Mouse (Mus musculus) T-helper 1 cell (primary cell): Measurements from ENCODE around the gene Ltbp1.

Experiments
- in situ Hi-C: fragments of 300-600 bp; cut with MboI, MseI; formaldehyde crosslinking; loops from one replicate; pipeline ENCODE4 v1.15.1; 2025; ENCODE audit warnings: high pct_unique_total_duplicates

Gene Ltbp1

DNA sequence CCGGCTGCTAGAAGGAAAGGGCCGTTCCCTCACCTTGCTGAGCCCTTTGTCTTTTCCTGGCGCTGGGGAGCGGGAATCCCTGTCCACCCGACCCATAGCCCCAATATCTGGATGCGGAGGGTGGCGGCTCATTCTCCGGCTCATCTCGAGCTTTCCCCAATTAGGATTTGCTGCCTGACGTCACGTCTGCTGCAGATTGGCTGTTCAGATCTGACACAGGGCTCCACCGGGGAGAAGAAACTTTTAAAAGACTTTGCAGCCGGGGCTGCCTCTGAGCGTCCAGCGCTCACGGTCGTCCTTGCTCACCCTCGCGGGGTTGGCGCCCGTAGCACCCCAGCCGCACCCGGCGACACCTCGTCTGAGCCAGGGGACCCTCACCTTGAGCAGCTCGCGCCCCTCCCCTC lies at the start of gene Ltbp1:
TSS of gene Ltbp1 (plus strand) at position 288 of the 404 bp plus-strand sequence.
- in situ Hi-C loops, result loop anchor here (10.0 kb wide), 1 partner anchor 200 kb away; no protein-coding TSS in a partner anchor

DNA sequence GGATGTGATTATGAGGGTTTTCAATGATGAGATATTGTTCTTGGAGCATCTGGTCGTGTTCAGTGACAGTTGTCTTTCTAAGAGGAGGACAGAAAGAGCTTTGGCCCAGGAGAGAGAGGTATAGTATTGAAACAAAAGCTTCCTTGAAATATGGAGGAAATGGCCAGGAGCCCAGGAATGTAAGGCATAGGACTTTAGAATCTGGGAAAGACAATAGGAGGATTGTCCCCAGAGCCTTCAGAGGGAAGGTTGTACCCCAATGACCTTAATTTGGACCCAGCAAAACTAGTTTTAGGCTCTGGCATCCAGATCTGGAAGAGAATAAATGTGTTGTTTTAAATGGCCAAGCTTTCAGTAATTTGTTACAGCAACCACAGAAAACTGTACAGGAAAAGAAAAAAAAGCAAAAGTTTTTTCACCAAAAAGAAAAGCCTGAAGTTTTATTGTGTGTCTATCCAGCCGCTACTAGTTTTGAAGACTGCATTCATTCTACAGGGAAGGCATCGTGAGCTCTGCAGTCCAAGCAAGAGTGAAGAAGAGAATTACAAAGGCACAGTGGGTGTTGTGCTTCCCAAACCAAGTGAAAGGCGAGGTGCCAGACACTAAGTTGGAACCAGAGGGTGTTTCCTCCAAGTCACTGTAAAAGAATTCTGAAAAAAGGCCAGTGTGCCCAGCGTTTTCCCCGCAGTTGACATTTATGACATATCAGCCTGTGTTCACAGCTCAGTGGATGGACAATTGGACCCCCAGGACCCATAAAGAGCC lies 45.7 kb upstream of the Ltbp1 start:
- in situ Hi-C loops, result no loop called here

DNA sequence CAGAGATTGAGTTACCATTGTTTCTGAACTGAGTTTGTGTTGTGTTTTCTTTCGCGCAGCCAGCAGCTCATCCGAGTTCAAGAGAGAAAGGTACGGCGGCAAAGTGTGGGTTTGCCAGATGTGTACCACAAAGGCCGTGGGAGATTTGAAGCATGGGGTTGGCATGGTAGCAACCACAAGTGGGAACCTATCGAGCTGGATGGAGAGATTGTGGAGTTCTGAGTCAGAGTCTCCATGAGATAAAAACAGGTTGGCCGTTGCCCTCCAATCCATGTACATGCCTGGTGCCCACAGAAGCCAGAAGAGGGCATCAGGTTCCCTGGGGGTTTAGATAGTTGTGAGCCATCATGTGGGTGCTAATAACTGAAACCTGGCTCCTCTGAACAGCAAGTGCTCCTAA lies 42.1 kb upstream of the Ltbp1 start:
- in situ Hi-C loops, result no loop called here

DNA sequence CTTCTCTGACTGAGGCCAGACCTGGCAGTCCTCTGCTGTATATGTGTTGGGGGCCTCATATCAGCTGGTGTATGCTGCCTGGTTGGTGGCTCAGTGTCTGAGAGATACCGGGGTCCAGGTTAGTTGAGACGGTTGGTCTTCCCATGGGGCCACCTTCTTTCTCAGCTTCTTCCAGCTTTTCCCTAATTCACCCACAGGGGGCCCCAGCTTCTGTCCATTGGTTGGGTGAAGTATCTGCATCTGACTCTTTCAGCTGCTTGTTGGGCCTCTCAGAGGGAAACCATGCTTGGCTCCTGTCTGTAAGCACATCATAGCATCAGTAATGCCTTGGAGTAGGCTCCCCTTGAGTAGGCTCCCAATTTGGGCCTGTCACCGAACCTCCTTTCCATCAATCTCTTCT lies 41.5 kb upstream of the Ltbp1 start:
- in situ Hi-C loops, result no loop called here

DNA sequence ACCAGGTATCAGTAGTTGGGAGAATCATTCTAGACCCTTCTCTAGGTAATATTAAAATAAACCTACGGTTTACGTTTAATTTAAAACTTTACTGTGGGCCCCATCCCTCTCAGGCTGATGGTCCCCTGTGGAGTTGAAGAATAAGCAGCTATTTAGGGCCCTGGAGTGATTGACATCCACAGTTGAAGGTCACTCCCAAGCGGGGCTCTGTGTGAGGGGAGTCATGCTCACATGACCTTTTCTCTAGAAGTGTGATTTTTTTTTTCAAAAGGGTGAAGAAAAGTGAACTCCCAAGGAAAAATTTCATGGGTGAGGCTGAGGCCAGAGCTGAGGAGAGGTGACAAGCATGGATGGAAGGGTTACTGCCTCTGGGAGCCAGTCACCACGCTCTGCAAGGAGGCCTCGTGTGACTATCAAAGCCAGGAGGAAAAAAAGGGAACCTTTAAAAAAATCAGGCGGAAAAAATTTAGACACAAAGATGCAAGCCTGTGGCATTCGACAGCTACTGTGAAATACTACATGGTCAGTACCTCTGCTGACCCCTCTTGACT lies 38.0 kb upstream of the Ltbp1 start:
- in situ Hi-C loops, result no loop called here

DNA sequence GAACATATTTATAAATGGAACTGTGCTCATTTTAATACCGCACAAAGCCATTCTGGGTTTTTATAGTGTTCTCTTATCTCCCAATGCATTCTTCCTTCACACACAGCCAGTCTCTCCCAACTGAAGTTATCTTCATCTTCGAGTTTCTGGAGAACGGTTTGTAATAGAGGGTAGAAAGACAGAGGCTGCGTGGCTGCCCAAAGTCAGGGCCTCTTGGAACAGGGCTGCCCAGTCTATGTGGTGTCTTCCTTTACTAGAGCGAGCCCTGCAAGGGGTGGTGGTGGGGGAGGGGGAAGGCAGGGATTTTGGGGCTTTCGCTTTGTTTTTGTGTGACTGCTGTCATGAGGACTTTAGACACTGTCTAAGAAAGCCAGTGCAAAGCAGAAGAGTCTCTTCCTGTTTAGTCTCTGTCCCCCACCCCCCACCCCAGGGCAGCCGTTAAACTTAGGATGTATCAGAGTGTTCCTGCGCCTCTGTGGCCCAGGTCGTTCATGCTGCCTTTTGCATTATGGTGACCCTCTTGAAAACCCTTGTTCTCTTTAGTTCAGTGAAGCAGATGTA lies 37.1 kb upstream of the Ltbp1 start:
- in situ Hi-C loops, result no loop called here

DNA sequence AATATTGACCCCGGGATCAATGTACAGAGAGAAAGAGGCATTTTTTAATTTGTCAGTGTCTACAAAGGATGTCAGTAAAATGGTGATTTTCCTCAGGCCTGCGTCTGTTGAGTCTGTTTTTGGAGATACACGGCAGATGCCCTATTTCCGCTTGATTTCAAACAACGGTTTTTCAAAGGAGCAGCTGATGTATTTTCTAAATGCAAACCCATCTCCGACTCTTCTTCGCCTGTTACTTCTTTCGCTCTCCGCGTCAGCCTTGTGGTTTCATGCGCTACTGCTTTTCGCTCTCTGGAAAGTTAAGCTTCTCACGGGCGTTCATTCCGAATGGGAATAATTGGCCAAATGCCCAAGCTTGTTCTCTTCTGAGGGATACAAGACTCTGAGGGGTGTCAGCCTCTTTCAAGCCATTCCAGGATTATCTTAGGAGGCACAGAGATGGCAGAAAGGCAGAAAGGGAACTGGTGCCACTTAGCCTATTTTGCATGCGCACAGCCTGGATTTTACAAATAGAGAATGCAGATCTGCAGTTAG lies 36.6 kb upstream of the Ltbp1 start:
- in situ Hi-C loops, result no loop called here

DNA sequence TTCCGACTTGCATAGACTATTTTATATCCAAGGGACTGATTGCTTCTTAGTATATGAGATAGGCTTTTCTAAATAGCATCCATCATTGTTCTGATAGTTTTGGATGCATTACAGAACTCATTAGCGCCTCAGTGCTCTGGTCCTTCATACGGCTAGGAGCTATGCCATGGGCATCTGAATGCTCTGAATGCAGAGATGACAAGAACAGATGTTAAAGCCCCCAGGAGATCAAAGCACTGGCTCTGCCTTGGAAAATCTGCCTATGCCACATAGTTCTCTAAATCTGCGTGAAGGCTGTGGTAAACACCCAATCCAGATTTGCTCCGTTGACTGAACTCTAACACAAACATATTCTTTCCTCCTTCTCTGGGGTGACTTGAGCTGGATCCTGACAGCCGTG lies 30.2 kb upstream of the Ltbp1 start:
- in situ Hi-C loops, result no loop called here

DNA sequence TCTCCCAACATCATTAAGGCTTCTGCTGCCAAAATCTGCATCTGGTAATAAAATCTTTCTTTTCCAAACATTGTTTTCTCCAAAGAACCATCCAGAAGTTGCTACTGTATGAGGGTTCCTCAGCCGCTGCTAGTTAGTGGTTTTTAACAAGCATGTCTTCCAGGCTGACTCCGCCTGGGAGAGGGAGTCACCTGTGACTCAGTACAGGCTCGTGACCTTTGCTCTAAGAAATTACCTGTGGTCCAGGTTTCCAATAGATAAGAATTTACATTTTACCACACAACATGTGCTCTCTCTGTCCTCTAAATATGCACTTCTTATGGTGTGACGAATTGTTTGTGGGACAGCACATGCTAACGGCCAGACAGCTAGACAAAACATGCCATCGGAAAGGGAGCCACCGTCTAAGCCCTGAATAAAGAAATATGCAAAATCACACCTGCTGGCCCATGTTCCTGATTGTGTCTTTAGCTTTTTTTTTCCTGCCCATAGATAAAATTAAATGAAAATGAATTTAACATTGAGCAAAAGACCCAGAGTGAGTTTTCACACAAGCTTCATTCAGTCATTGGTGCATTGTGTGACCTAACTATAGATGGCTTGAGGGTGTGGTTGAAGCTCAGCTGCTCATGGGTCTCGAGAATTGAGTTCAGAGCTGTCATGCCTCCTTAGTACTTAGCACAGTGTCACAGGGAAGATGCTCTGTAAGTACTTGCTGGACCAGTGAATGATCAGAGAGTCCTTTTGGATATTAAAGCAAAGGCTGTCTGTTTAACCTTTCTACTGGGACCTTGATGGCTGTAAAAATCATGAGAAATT lies 29.0 kb upstream of the Ltbp1 start:
- in situ Hi-C loops, result no loop called here

DNA sequence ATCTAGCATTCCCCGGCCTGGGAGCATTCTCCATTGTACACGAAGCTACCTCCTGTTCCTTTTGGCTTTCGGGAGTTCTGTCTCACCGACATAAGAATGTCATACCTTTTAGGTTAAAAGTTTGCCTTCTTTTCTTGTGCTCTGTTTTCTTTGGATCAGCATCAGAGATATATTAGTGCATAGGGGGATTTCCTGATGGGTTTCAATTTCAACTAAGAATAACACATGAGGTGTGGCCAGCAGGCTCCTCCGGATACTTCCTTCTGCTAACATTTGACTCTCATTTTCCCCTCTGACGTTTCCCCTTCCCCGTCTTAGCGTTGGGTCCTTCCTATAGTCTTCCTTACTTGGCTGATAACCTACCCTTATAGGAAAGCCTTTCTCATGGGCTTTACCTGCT lies 25.6 kb upstream of the Ltbp1 start:
- in situ Hi-C loops, result no loop called here

DNA sequence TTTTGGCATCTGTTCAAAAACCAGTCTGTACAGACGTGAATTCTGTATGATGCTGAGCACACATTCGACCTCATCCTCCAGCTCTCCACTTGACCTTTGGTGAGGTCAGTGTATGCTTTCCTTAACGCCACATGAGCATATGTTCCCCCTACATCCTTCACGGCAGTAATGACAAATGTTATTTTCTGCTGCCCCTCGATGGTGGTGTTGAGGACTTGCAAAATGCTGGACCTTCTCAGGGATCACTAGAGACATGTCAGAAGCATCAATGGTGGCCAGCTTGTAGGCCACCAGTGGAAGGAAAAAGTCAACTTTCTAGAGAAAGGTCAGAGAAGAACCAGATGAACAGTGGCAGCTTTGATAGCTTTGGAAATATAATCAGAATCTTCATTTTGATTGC lies 23.7 kb upstream of the Ltbp1 start:
- in situ Hi-C loops, result no loop called here

DNA sequence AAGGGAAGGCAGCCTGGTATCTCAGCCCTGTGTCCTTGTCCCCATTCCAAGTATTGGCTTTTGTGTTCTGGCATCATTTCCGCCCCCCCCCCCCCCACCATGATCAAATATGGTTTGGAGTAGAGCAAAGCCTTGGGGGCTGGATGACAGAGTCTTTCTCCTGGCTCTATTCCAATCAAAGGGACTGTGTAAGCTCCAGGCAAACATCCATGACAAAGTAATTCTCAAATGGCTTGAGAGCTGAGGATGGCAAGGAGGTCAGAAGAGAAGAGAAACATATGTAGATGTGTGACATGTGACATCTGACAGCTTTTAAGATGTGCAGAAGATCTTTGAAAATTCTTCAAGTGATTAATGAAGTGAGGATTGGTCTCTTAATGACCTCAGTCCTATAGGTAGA lies 22.5 kb upstream of the Ltbp1 start:
- in situ Hi-C loops, result no loop called here

DNA sequence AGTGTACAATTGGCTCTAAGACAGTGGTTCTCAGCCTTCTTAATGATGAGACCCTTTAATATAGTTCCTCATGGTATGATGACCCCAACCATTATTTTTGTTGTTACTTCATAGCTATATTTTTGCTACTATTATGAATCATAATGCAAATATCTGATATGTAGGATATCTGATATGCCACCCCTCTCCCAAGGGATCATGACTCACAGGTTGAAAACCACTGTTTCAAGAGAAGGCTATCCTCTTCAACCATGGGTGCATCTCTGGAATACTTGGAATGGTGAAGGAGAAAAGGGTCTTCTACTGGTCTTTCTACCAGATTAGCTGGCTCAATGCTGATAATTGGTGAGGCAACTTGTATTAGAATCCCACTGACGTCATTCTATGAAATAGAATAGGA lies 21.3 kb upstream of the Ltbp1 start:
- in situ Hi-C loops, result no loop called here

DNA sequence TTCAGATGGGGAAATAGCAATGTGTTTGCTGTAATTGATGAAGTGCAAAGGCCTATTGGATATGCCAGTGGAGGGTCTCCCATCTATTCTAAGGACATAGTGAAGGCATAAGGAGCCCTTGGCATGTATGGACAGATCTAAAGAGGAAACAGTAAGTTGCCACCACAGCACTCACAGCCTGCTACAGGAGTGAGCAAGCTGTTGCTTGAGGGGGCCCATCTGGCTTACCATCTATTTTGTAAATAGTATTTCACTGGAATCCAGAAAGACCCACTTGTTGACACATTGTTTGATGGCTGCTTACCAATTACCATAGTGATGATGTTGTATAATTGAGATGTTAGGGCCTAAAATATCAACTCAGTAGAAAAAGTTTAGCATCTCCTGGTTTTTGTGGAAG lies 20.7 kb upstream of the Ltbp1 start:
- in situ Hi-C loops, result no loop called here

DNA sequence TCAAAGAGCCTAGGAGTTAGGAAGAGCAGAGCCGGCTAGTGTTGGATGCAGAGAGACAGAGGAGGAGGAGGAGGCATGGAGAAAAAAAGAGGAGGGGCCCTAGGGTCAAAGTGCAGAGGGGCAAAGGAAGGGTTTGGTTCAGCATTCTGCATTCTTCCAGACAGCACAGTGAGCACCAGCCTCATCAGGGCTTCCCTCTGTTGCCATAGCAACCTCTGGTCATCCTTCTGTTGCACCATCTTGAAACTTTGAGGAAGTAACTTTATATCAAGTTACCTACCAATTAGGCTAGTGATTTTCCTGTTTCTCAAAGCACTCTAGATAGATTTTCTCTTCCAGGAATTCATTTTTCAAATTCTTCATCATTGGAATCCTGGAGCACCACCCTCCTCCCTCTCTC lies 18.3 kb upstream of the Ltbp1 start:
- in situ Hi-C loops, result no loop called here

DNA sequence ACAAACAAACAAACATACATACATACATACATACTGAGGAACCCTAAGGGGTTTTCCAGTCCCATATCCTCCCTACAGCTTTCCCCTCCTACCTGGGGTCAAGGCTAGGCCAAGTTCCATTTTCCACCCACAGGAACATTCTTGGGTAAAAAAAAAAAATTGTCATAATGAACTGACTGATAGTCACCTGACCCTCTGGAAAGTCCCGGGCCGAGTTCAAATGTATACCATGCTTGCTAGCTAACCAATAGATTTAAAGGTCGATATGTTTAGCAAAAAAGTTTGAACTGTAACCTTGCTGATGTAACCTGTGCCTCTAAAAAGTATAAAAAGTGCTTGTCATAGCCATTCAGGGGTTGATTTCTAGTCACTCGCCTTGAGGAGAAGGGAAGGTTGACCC lies 15.7 kb upstream of the Ltbp1 start:
- in situ Hi-C loops, result no loop called here

DNA sequence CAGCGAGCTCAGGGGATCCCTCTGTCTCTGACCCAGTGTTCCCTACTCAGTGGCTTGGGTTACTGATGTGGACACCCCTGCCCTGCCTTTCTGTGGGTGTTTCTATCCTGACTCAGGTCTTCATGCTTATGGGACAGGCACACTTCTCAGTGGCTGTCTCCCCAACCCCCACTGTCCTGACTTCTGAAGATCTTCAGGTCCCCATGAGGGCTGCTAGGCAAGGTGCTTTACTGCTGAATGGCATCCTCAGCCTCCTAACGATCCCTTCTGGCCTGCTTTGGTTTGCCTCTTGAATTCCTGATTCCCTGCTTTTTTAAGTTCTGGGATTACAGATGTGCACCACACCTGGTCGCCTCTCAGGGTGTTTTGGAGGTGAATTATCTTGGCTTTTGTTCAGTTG lies 14.8 kb upstream of the Ltbp1 start:
- in situ Hi-C loops, result no loop called here

DNA sequence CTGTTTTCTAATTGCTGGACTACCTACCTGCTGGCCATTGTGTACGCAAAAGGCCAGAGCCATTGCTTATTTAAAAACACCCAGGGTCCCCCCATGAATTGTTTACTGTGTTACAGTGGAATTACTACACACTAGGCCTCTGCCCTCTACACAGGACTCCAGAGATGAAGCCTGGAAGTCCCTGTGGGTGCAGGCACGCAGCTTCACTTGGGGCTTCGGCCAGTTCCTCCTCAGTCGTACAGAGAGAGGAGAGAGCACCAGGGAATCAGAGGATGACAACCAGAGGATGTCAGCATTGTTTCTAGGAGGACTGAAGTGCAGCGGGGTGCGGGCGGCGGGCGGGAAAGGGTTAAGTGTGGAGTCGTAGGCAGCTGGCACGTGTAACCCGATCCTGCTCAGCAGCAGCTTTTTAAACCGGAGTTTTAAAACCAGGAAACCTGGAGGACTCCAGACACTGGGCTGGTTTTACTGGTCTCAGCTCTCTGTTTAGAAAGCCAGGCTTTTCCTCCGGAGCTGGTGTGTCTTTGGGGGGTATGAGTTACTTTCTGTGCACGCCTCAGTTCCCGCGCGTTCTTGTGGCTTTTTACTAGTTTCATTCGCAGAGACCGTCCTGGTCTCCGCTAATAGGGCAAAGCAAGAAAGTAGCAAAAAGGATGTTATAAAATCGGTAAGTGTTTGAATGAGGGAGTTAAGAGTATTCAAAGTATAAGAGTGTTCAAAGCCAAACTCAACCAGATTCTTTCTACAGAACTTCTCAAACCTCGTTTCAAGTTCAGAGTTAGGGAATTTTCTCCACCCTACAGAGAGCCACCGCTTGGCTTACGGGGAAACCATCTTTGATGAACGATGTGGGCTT lies 11.4 kb upstream of the Ltbp1 start:
- in situ Hi-C loops, result no loop called here

DNA sequence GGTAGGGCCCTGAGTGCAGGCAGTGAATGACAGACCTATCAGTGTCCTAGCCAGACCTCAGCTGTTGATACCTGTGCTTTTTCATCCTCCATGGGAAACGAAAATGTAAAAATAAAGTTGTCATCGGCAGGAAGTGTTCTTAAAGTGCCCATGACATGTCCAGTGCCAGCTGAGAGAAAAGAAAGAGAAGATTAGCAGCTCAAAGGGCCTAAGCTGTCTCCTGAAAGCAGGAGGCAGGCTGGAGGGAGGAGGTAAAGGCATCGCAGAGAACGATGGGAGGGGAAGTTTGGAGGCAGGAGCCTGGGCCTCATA lies 10.8 kb upstream of the Ltbp1 start:
- in situ Hi-C loops, result no loop called here

DNA sequence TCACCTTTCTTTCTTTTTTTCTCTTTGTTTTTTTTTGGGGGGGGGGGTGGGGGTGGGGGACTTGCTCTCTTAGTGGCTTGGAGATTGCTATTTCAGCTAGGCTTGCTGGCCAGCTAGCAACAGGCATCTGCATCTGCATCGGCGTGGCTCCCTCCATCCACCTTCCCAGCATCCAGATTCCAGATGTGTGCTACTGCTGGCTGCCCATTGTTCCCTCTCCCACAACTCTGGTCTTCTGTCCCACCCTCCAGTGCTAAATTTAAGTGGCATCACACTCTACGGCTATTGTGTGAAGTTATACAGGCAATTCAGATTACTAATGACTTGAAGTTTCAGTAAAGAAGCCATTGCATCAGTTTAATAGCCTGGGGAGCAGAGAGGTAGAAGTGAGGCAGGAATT lies 10.1 kb upstream of the Ltbp1 start:
- in situ Hi-C loops, result no loop called here

DNA sequence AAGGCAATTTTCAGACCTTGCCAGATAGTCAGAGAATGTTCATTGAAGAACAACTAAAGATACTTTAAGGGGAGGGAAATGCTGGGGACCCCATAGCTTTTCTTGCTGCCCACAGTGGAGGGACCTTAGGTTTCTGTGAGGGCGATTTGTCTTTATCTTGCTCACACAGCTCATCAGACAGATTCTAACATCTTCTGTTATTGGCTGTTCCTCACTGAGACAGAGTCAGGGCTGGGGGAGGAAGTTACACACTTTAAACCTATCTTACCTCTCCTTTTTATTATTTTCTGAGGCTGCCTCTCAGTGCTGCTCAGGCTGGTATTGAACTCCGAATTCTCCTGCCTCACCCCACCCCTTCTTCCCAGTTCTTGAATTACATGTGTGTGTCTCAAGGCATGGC lies 5.3 kb upstream of the Ltbp1 start:
- in situ Hi-C loops, result loop anchor here (10.0 kb wide), 1 partner anchor 195 kb away; no protein-coding TSS in a partner anchor
